Mouse (Mus musculus) erythroblast, embryonic 14.5 days (primary cell): ENCODE measurements around the gene Pde10a. TPM values are rescaled to one million over a fixed set of nuclear protein-coding genes. Genes with fewer than 3 reads are reported as not detected.

ENCODE experiments used
- H3K27me3 ChIP-seq: 2 replicates; pipeline ENCODE4 v1.6.1; 2012; ENCODE audit warnings: inconsistent platforms; ENCODE audit not compliant: control insufficient read depth
- H3K36me3 ChIP-seq: 2 replicates; pipeline ENCODE4 v1.6.1; 2012; ENCODE audit warnings: mild to moderate bottlenecking, inconsistent platforms; ENCODE audit not compliant: control insufficient read depth
- H3K4me1 ChIP-seq: 2 replicates; pipeline ENCODE4 v1.6.1; 2012; ENCODE audit warnings: inconsistent platforms; ENCODE audit not compliant: control insufficient read depth
- H3K4me3 ChIP-seq: replicated peaks from 2 replicates; pipeline ENCODE3; 2012; ENCODE audit warnings: moderate library complexity, mild to moderate bottlenecking, inconsistent platforms
- H3K9me3 ChIP-seq: 2 replicates; pipeline ENCODE4 v1.6.1; 2012; ENCODE audit warnings: low read length, inconsistent platforms, mixed read lengths; ENCODE audit not compliant: control insufficient read depth
- GATA1 ChIP-seq: IDR thresholded peaks from 2 replicates; pipeline ENCODE4 v1.6.1; 2012; ENCODE audit warnings: low read length, inconsistent platforms, mixed read lengths
- TAL1 ChIP-seq: IDR thresholded peaks from 3 replicates; pipeline ENCODE4 v1.6.1; 2012; ENCODE audit warnings: low read length, inconsistent platforms, mixed read lengths
- polyA plus RNA-seq: library from polyadenylated mRNA; stranded (reverse); fragments of >175 nt; gene quantifications from 2 replicates; pipeline ENCODE4 v1.2.3, GENCODE M21; 2012

Pde10a gene
- polyA plus RNA-seq, 1 experiment = not detected

DNA sequence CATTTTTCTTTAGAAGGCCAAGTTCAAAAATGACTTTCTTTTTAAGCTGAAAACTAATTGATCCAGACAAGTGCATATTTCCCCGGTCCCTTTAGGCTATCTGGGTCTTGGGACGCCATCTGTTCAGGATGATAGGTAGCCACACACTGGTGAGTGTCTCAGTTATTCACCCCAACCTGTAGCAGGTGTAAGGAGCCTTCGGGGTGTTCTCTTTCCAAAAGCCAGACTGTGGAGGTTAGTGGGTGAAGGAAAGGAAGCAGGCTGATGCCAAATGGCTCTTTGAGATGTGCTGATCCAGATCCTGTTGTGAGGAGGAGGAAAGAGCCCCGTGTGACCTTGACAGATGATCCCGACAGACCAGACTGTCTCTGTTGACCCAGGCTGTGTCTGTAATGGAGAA is 448.2 kb downstream of the Pde10a start:
- no peaks in the 10 kb centered on the region for H3K36me3 ChIP-seq
- no peaks in the 10 kb centered on the region for H3K4me1 ChIP-seq
- H3K27me3 ChIP-seq = no peaks in the 10 kb centered on the region
- no peak overlapping the region for H3K4me3 ChIP-seq
- no peaks in the 10 kb centered on the region for H3K9me3 ChIP-seq
- TF ChIP-seq TAL1 (no peak), GATA1 (no peak)

DNA sequence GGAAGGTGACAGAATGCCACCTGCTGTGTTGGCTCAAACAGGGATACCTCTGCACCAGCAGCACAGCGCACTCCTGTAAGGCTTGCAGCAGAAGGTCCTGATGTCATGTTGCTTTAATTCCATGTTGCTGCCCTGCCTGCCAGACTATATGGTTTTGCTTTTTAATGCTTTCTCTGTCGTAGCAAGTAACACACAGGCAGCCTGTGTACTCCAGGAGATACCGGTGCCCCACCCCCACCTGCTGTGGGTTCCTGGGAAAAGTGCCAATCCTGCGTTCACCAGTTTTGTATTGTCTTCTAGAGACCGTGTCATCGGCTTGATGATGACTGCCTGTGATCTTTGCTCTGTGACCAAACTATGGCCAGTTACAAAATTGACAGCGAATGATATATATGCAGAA is 449.3 kb downstream of the Pde10a start:
- no peaks in the 10 kb centered on the region for H3K9me3 ChIP-seq
- TF ChIP-seq GATA1 = no peak
- no peak for TF ChIP-seq TAL1
- H3K4me1 ChIP-seq = no peaks in the 10 kb centered on the region
- H3K36me3 ChIP-seq = no peaks in the 10 kb centered on the region
- H3K27me3 ChIP-seq = no peaks in the 10 kb centered on the region
- H3K4me3 ChIP-seq = no peak overlapping the region

DNA sequence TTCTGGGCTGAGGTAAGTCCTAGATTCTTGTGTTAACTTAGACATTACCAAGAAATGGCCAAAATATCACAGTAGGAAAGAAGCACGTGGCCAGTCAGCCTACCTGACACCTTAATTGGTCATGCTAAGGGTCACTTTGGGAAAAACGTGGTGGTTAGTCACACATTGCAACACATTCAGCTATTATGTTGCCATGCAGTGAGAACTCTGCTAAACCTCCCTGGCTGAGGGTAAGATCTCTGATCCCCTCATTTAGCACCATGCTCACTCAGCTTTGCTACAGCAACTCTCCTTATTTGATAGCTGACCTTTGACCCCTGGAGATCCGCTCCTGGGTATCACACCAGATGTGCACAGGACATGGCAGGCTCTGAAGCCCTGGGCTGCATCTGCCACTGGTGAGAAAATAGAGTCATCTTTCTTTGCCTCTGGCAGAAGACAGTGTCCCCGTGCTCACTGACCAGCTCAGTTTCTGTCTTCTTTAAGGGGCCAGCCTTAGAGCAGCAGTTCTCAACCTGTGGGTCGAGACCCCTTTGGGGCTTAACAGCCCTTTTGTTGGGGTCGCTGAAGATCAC is 449.7 kb downstream of the Pde10a start:
- H3K9me3 ChIP-seq = no peaks in the 10 kb centered on the region
- H3K27me3 ChIP-seq = no peaks in the 10 kb centered on the region
- H3K36me3 ChIP-seq = no peaks in the 10 kb centered on the region
- no peak for TF ChIP-seq GATA1
- no peak for TF ChIP-seq TAL1
- no peak overlapping the region for H3K4me3 ChIP-seq
- H3K4me1 ChIP-seq = no peaks in the 10 kb centered on the region

DNA sequence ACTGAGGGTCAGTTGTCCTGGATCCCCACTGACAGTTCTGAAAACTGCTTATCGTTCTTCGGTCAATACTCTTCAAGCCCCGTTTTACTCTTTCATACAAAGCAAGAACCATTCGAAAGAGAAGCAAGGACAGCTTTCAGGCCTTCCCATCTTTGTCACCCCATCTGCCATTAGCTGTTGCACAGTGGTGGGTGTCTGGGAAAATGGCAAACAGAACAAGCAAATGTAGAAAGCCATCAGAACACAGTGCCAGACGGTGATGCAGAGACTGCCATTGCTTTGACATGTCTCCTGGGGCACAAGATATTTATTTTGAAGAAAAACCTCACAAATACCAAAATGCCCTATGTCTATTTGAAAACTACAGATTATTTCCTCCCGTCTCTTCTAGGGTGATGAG is 451.6 kb downstream of the Pde10a start:
- Histone ChIP-seq H3K36me3 (no peaks in the 10 kb centered on the region), H3K4me1 (no peaks in the 10 kb centered on the region), H3K4me3 (no peak overlapping the region), H3K9me3 (no peaks in the 10 kb centered on the region), H3K27me3 (no peaks in the 10 kb centered on the region)
- no peak for TF ChIP-seq TAL1
- TF ChIP-seq GATA1 = no peak

GRCm38 (mm10) chr17:8977271-8977670 is 452.1 kb downstream of the Pde10a start:
- TF ChIP-seq GATA1 (no peak), TAL1 (no peak)

GRCm38 (mm10) chr17:8983576-8983975 is 458.4 kb downstream of the Pde10a start:
- H3K36me3 ChIP-seq = no peaks in the 10 kb centered on the region
- TF ChIP-seq GATA1 (no peak), TAL1 (no peak)
- no peak overlapping the region for H3K4me3 ChIP-seq
- no peaks in the 10 kb centered on the region for H3K27me3 ChIP-seq
- peaks cover 7% of the 10 kb centered on the region for H3K4me1 ChIP-seq
- H3K9me3 ChIP-seq = no peaks in the 10 kb centered on the region

More at GRCm38 (mm10) chr17:8977271-8977670, 452.1 kb downstream of the Pde10a start:
- H3K9me3 ChIP-seq = no peaks in the 10 kb centered on the region
- H3K4me1 ChIP-seq = no peaks in the 10 kb centered on the region
- no peaks in the 10 kb centered on the region for H3K27me3 ChIP-seq
- H3K4me3 ChIP-seq = no peak overlapping the region
- no peaks in the 10 kb centered on the region for H3K36me3 ChIP-seq

DNA sequence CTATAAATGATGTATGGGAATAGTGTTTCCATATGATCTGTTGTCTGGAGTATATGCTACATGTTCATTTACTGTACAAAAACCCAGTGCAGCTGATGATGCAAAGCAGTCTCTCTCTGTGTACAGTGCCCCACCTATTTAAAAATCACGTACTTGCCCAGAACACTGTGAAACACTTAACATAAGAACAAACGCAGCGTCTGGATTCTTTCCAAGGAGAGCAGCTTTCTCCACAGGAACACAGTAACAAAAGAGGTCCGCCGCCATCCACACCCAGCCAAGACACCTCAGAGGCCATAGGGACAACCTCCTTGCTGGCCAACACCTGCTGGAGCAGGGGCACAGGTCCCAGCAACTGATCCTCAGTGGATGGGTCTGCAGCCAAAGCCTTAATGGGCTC is 460.5 kb downstream of the Pde10a start:
- H3K36me3 ChIP-seq = no peaks in the 10 kb centered on the region
- no peaks in the 10 kb centered on the region for H3K27me3 ChIP-seq
- H3K4me3 ChIP-seq = no peak overlapping the region

GRCm38 (mm10) chr17:8986551-8986950 is 461.4 kb downstream of the Pde10a start:
- H3K9me3 ChIP-seq = no peaks in the 10 kb centered on the region
- no peak for TF ChIP-seq GATA1
- TF ChIP-seq TAL1 = no peak
- H3K36me3 ChIP-seq = no peaks in the 10 kb centered on the region
- H3K4me3 ChIP-seq = no peak overlapping the region
- H3K4me1 ChIP-seq = peaks cover 10% of the 10 kb centered on the region
- no peaks in the 10 kb centered on the region for H3K27me3 ChIP-seq

More for the DNA sequence above, 460.5 kb downstream of the Pde10a start:
- no peak for TF ChIP-seq GATA1
- no peaks in the 10 kb centered on the region for H3K9me3 ChIP-seq
- H3K4me1 ChIP-seq = peaks cover 10% of the 10 kb centered on the region

DNA sequence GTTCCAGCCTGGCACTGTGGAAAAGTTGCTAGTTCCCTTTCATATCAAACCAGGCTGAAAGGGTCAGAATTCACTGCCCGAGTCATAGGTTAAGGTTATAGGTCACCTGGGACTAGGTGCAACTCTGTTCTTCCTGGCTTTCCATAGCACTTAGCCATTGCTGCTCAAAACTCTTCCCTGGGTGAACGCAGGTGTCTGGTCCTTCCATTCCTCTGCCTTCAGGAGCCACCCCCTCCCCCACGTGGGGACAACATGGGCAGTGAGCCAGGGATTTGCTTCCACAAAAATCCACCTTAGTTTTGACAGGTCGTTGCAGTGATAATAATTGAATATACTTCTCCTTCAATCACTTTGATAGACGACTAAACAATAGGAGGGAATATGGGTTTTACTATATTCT is 462.2 kb downstream of the Pde10a start:
- TF ChIP-seq GATA1 (no peak), TAL1 (no peak)
- no peaks in the 10 kb centered on the region for H3K36me3 ChIP-seq
- no peak overlapping the region for H3K4me3 ChIP-seq
- no peaks in the 10 kb centered on the region for H3K9me3 ChIP-seq
- no peaks in the 10 kb centered on the region for H3K27me3 ChIP-seq
- peaks cover 10% of the 10 kb centered on the region for H3K4me1 ChIP-seq
